Mouse (Mus musculus) mature B cell (primary cell): ENCODE data around the gene Brinp2.

Source experiments
- in situ Hi-C: fragments of 300-500 bp; cut with MboI; formaldehyde crosslinking; loops from 2 replicates; pipeline ENCODE4 v1.14.3; 2019

Gene Brinp2

GRCm38 (mm10) chr1:158221048-158221447 lies 135.1 kb downstream of the Brinp2 start:
- in situ Hi-C loops, result no loop called here

DNA sequence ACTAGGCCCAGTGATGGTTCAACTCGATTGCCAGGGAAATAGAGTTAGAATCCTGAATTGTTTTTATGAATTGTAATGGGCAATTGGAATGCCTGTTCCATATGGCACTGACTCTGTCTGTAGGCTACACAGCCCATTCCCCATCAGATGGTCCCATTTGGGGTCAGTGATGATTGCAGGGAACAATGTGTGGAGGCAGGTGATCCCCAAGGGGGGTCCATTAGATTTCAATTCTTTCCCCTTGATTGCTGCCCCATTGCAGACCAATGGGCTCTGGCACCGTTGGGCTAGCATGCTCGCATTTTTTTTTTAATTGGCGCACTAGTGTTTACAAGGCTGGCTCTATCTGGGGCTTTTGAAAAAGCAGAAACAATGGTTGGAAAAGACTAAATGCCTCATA lies 136.0 kb downstream of the Brinp2 start:
- in situ Hi-C loops, result no loop called here

DNA sequence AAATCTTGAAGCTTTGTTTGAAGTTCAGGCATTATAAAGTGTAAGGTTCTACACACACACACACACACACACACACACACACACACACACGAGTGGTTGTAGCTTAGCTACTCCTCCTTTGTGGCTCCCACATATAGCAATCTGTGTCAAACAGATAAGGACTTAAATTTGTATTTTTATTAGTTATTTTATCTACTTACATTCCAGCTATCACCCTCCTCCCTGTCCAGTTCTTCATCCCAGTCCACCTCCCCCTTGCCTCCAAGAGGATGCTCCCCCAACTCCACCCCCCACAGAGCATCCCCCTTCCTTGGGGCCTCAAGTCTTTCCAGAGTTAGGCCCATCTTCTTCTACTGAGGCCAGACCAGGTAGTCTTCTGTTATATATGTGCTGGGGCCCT lies 137.4 kb downstream of the Brinp2 start:
- in situ Hi-C loops, result no loop called here

DNA sequence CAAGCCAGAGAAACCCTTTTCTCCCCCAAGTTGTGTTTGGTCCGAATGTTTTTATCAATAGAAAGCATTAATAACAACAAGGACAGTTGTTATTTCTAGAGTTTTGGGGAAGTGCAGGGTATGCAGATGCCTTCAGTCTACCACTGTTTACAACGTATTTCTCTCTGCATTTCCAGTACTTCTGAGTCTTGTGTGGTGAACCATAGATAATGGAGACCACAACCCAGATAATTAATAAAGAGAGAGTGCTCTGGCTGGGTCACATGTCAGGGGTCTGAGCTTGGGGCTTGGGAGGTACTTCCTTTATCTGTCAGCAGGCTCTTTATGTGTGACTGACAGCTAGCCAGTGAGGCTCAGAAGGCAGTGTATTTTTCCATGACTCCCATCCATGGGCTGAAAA lies 137.8 kb downstream of the Brinp2 start:
- in situ Hi-C loops, result no loop called here

- in situ Hi-C loops, result no loop called here
Measured at GRCm38 (mm10) chr1:158215581-158215980, 140.5 kb downstream of the Brinp2 start.

DNA sequence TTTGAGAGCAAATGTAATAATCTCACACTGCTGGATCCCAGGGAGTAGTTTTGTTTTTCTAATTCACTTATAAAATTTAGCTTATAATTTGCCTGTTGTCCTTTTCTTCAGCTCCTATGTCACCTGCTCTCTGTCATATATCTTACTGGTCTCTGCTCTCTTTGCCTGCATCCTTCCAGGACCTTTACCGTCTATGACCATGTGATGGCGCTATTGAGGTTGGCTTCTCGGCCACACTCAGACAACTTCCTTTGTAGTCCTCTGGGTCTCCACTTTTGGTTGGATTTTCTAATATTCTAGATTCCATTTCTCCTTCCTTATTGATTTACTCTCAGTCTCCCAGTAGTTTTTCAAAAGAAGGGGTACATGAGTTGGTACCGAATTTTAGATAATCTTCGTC lies 141.4 kb downstream of the Brinp2 start:
- in situ Hi-C loops, result no loop called here

DNA sequence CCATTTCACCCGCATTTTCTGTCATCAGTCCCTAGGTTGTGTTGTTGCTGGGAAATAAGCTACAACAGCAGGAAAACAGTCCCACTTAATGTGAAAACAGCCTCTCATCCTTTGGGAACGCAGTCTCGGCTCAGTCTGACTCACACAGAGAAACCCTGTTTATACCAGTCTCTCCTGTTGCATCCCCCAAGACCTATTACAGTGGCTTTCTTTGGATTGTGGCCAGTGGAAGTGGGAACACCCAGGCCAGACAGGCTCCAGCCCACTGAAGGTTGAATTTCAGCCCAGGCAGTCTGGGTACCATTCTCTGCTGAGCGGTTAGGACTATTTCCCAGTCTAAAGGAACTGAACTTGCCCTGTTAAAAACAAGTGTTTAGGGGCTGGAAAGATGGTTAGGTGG lies 142.4 kb downstream of the Brinp2 start:
- in situ Hi-C loops, result no loop called here

GRCm38 (mm10) chr1:158207620-158208019 lies 148.5 kb downstream of the Brinp2 start:
- in situ Hi-C loops, result no loop called here

DNA sequence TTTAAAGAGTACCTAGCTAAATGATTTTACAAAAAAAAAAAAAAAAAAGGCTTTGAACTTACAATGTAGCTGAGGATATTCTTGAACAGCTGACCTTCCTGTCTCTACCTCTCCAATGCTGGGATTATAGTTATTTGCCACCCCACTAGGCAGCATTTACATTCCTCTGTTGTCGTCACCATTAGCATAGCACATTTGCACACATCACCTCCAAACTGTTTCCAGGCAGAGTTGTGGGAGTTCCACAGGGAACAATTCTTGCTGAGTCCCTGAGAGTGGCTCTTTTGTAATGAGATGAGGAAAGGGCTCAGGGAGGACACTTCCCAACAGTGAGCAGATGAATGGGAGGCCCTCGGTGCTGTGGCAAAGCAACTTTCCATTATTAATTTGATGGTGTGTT lies 153.2 kb downstream of the Brinp2 start:
- in situ Hi-C loops, result no loop called here
